Mouse (Mus musculus): ENCODE results near the gene Pitpna.

- TF ChIP-seq CTCF (IDR thresholded peaks at IDR 0.05; ENCODE audit: low read depth) (no peak), EP300 (IDR thresholded peaks at IDR 0.05; ENCODE audit: low read depth) (no peak)
Observed at GRCm38 (mm10) chr11:75557142-75557541, 30.8 kb upstream of the Pitpna start.

Data from liver, postnatal 0 days (tissue).